Mouse (Mus musculus): Measurements from ENCODE around the gene Smug1. TPM values are rescaled to one million over a fixed set of nuclear protein-coding genes. Genes with fewer than 3 reads are reported as not detected.

Gene Smug1
- polyA plus RNA-seq, 1 experiment from 2014 or later, result 25.1 TPM

Other genes starting within 250 kb of the Smug1 start
- not detected in 2 replicates for gene Hoxc13, start 246.0 kb downstream of the Smug1 start, polyA plus RNA-seq (2015; fragmentation: Nextera tagmentation; extraction: Ambion mirVana)
- gene Hoxc12, start 230.3 kb downstream of the Smug1 start, polyA plus RNA-seq (2015; fragmentation: Nextera tagmentation; extraction: Ambion mirVana), result not detected in 2 replicates
- not detected in 2 replicates for gene Hoxc11, start 212.7 kb downstream of the Smug1 start, polyA plus RNA-seq (2015; fragmentation: Nextera tagmentation; extraction: Ambion mirVana)
- gene Hoxc10, start 200.3 kb downstream of the Smug1 start, polyA plus RNA-seq (2015; fragmentation: Nextera tagmentation; extraction: Ambion mirVana), result not detected in 2 replicates
- 19.1 and 20.4 TPM in 2 replicates for gene Hoxc5, start 199.6 kb downstream of the Smug1 start, polyA plus RNA-seq (2015; fragmentation: Nextera tagmentation; extraction: Ambion mirVana)
- 0.16 and 0.31 TPM in 2 replicates for gene Hoxc9, start 190.7 kb downstream of the Smug1 start, polyA plus RNA-seq (2015; fragmentation: Nextera tagmentation; extraction: Ambion mirVana)
- gene Hoxc8, start 176.5 kb downstream of the Smug1 start, polyA plus RNA-seq (2015; fragmentation: Nextera tagmentation; extraction: Ambion mirVana), result 3.2 and 9.9 TPM in 2 replicates
- 4.0 and 9.0 TPM in 2 replicates for gene Hoxc6, start 168.8 kb downstream of the Smug1 start, polyA plus RNA-seq (2015; fragmentation: Nextera tagmentation; extraction: Ambion mirVana)
- 57.7 and 61.2 TPM in 2 replicates for gene Hoxc4, start 148.2 kb downstream of the Smug1 start, polyA plus RNA-seq (2015; fragmentation: Nextera tagmentation; extraction: Ambion mirVana)
- gene Cbx5, start 72.7 kb upstream of the Smug1 start, polyA plus RNA-seq (2015; fragmentation: Nextera tagmentation; extraction: Ambion mirVana), result 120 and 124 TPM in 2 replicates
- 483 and 550 TPM in 2 replicates for gene Hnrnpa1, start 73.3 kb upstream of the Smug1 start, polyA plus RNA-seq (2015; fragmentation: Nextera tagmentation; extraction: Ambion mirVana)
- gene Nfe2, start 91.3 kb upstream of the Smug1 start, polyA plus RNA-seq (2015; fragmentation: Nextera tagmentation; extraction: Ambion mirVana), result 0.65 and 0.69 TPM in 2 replicates
- 207 and 209 TPM in 2 replicates for gene Copz1, start 105.6 kb upstream of the Smug1 start, polyA plus RNA-seq (2015; fragmentation: Nextera tagmentation; extraction: Ambion mirVana)
- 0.34 and 0.42 TPM in 2 replicates for gene Gpr84, start 143.5 kb upstream of the Smug1 start, polyA plus RNA-seq (2015; fragmentation: Nextera tagmentation; extraction: Ambion mirVana)
- gene Zfp385a, start 173.0 kb upstream of the Smug1 start, polyA plus RNA-seq (2015; fragmentation: Nextera tagmentation; extraction: Ambion mirVana), result 20.1 and 24.7 TPM in 2 replicates
- gene Itga5, start 199.7 kb upstream of the Smug1 start, polyA plus RNA-seq (2015; fragmentation: Nextera tagmentation; extraction: Ambion mirVana), result 6.3 and 8.6 TPM in 2 replicates

Data from hindbrain, embryonic 16.5 days (tissue).